Mouse (Mus musculus): ENCODE measurements around the gene Smarcd2.
"Not testable (repeated sequence)": the region's sequence is repeated elsewhere in the genome, so short reads cannot be mapped to it uniquely, and the experiment has no call there.

Smarcd2 gene

GRCm38 (mm10) chr11:106233978-106234377, 38.8 kb downstream of the Smarcd2 start:
- DNase-seq, result not testable (repeated sequence)

- no peak for DNase-seq
Observed at GRCm38 (mm10) chr11:106220603-106221002, 52.2 kb downstream of the Smarcd2 start.

GRCm38 (mm10) chr11:106216730-106217490, 55.9 kb downstream of the Smarcd2 start, which contains the start of gene Ddx42:
Gene Ddx42, plus strand, starts transcription at chr11:106216926.
- DNase-seq, result peak; percentile 92 to 96

- peak; percentile 93 to 97 for DNase-seq
Observed at GRCm38 (mm10) chr11:106215927-106216729, 56.6 kb downstream of the Smarcd2 start, which contains the start of gene Ccdc47. Gene Ccdc47, minus strand, starts transcription at chr11:106216344.

GRCm38 (mm10) chr11:106215450-106215859, 57.3 kb downstream of the Smarcd2 start:
- DNase-seq, result no peak

- no peak for DNase-seq
Observed at GRCm38 (mm10) chr11:106214856-106215255, 57.9 kb downstream of the Smarcd2 start.
